Mouse (Mus musculus) retina, embryonic 14.5 days (tissue): ENCODE measurements around the gene Wdr1.

Experiments
- DNase-seq: peaks from one replicate; pipeline ENCODE4 v3.0.0-alpha.2; 2015; ENCODE audit warnings: low spot score

Wdr1 gene

GRCm38 (mm10) chr5:38544423-38545415 is 18.3 kb downstream of the Wdr1 start:
- DNase-seq = no peak

- DNase-seq = no peak
Observed at GRCm38 (mm10) chr5:38543496-38544217, 19.4 kb downstream of the Wdr1 start.

- DNase-seq = no peak
Observed at GRCm38 (mm10) chr5:38541728-38542127, 21.3 kb downstream of the Wdr1 start.

GRCm38 (mm10) chr5:38540898-38541297 is 22.1 kb downstream of the Wdr1 start:
- no peak for DNase-seq

- DNase-seq = no peak
Observed at GRCm38 (mm10) chr5:38538508-38538907, 24.5 kb downstream of the Wdr1 start.

- no peak for DNase-seq
Observed at GRCm38 (mm10) chr5:38537845-38538244, 25.2 kb downstream of the Wdr1 start.

- no peak for DNase-seq
Observed at GRCm38 (mm10) chr5:38536822-38537221, 26.2 kb downstream of the Wdr1 start.

- peak; percentile 4 for DNase-seq
Observed at GRCm38 (mm10) chr5:38532084-38532483, 30.9 kb downstream of the Wdr1 start.

- DNase-seq = peak; percentile 64
Observed at GRCm38 (mm10) chr5:38529724-38530428, 33.1 kb downstream of the Wdr1 start.

- no peak for DNase-seq
Observed at GRCm38 (mm10) chr5:38522977-38523376, 40.0 kb downstream of the Wdr1 start.

GRCm38 (mm10) chr5:38520838-38521237 is 42.2 kb downstream of the Wdr1 start:
- no peak for DNase-seq

- DNase-seq = peak; percentile 64
Observed at GRCm38 (mm10) chr5:38516267-38516666, 46.8 kb downstream of the Wdr1 start.

- DNase-seq = no peak
Observed at GRCm38 (mm10) chr5:38512991-38513390, 50.0 kb downstream of the Wdr1 start.

- DNase-seq = no peak
Observed at GRCm38 (mm10) chr5:38509568-38509967, 53.5 kb downstream of the Wdr1 start.

GRCm38 (mm10) chr5:38505435-38505765 is 57.6 kb downstream of the Wdr1 start:
- no peak for DNase-seq

- DNase-seq = peak; percentile 8
Observed at GRCm38 (mm10) chr5:38504747-38505434, 58.1 kb downstream of the Wdr1 start.

- no peak for DNase-seq
Observed at GRCm38 (mm10) chr5:38504116-38504515, 58.9 kb downstream of the Wdr1 start.

GRCm38 (mm10) chr5:38502992-38503391 is 60.0 kb downstream of the Wdr1 start, which contains the start of gene Slc2a9:
Gene Slc2a9, minus strand, starts transcription at chr5:38503143.
- DNase-seq = no peak

GRCm38 (mm10) chr5:38500043-38500442 is 63.0 kb downstream of the Wdr1 start:
- DNase-seq = no peak

- DNase-seq = no peak
Observed at GRCm38 (mm10) chr5:38499316-38499811, 63.7 kb downstream of the Wdr1 start.

- DNase-seq = no peak
Observed at GRCm38 (mm10) chr5:38498479-38498878, 64.5 kb downstream of the Wdr1 start.
